Mouse (Mus musculus): Measurements from ENCODE around the gene Ccpg1. TPM values are rescaled to one million over a fixed set of nuclear protein-coding genes. Genes with fewer than 3 reads are reported as not detected.

Gene Ccpg1
- polyA plus RNA-seq, 1 experiment from 2014 or later: 9.8 TPM

GRCm38 (mm10) chr9:72968349-72969061 is 16.7 kb upstream of the Ccpg1 start:
- Histone ChIP-seq H3K4me2 (no peak overlapping the region), H3K27me3 (no peaks in the 10 kb centered on the region), H3K36me3 (no peaks in the 10 kb centered on the region), H3K4me3 (replicated peaks) (no peak overlapping the region), H3K27ac (no peak overlapping the region), H3K9ac (no peak overlapping the region), H3K4me1 (replicated peaks) (0 out of 2 replicates have a peak, but pooled peaks cover 2% of the 10 kb centered on the region), H3K9me3 (replicated peaks) (no peaks in the 10 kb centered on the region)
- ATAC-seq (ENCODE audit: low read depth) (peak; percentile 36; the same call in 1 of the 2 replicates), DNase-seq (peak; percentile 16)
- WGBS (ENCODE audit: insufficient replicate concordance): 25% methylated on average over 11 of the region's 11 CpGs

- no peak overlapping the region for H3K4me2 ChIP-seq
- no peak overlapping the region for H3K9ac ChIP-seq
- no peak overlapping the region for H3K27ac ChIP-seq
- no peaks in the 10 kb centered on the region for H3K36me3 ChIP-seq
- WGBS (ENCODE audit: insufficient replicate concordance): 59% methylated on average over 7 of the region's 7 CpGs
- DNase-seq (no peak), ATAC-seq (ENCODE audit: low read depth) (no peak)
- no peak overlapping the region for H3K4me3 ChIP-seq (replicated peaks)
- 0 out of 2 replicates have a peak, but pooled peaks cover 2% of the 10 kb centered on the region for H3K4me1 ChIP-seq (replicated peaks)
- no peaks in the 10 kb centered on the region for H3K9me3 ChIP-seq (replicated peaks)
- H3K27me3 ChIP-seq: no peaks in the 10 kb centered on the region
Measured at GRCm38 (mm10) chr9:72969874-72970273, 15.4 kb upstream of the Ccpg1 start.

GRCm38 (mm10) chr9:72972435-72972834 is 12.8 kb upstream of the Ccpg1 start:
- H3K4me1 ChIP-seq (replicated peaks): 0 out of 2 replicates have a peak, but pooled peaks cover 2% of the 10 kb centered on the region
- H3K36me3 ChIP-seq: no peaks in the 10 kb centered on the region
- 80% methylated on average over 5 of the region's 5 CpGs for WGBS (ENCODE audit: insufficient replicate concordance)
- H3K4me3 ChIP-seq (replicated peaks): no peak overlapping the region
- H3K4me2 ChIP-seq: no peak overlapping the region
- no peak for DNase-seq
- H3K27me3 ChIP-seq: no peaks in the 10 kb centered on the region
- H3K9ac ChIP-seq: no peak overlapping the region
- ATAC-seq (ENCODE audit: low read depth): no peak
- H3K27ac ChIP-seq: no peak overlapping the region
- no peaks in the 10 kb centered on the region for H3K9me3 ChIP-seq (replicated peaks)

GRCm38 (mm10) chr9:72972984-72973383 is 12.2 kb upstream of the Ccpg1 start:
- no peak for DNase-seq
- Histone ChIP-seq H3K9ac (no peak overlapping the region), H3K4me1 (replicated peaks) (0 out of 2 replicates have a peak, but pooled peaks cover 2% of the 10 kb centered on the region), H3K27ac (no peak overlapping the region), H3K4me2 (no peak overlapping the region), H3K9me3 (replicated peaks) (no peaks in the 10 kb centered on the region), H3K4me3 (replicated peaks) (no peak overlapping the region), H3K27me3 (no peaks in the 10 kb centered on the region), H3K36me3 (no peaks in the 10 kb centered on the region)
- ATAC-seq (ENCODE audit: low read depth): no peak

GRCm38 (mm10) chr9:72974734-72975133 is 10.5 kb upstream of the Ccpg1 start:
- DNase-seq (no peak), ATAC-seq (ENCODE audit: low read depth) (no peak)
- Histone ChIP-seq H3K9ac (no peak overlapping the region), H3K9me3 (replicated peaks) (no peaks in the 10 kb centered on the region), H3K27ac (no peak overlapping the region), H3K27me3 (no peaks in the 10 kb centered on the region), H3K4me1 (replicated peaks) (no peaks in the 10 kb centered on the region), H3K36me3 (no peaks in the 10 kb centered on the region), H3K4me2 (no peak overlapping the region), H3K4me3 (replicated peaks) (no peak overlapping the region)
- WGBS (ENCODE audit: insufficient replicate concordance): 73% methylated on average over 5 of the region's 5 CpGs

- WGBS (ENCODE audit: insufficient replicate concordance): 74% methylated on average over 1 of the region's 1 CpGs
Measured at GRCm38 (mm10) chr9:72975242-72975641, 10.0 kb upstream of the Ccpg1 start.

GRCm38 (mm10) chr9:72983066-72983465 is 2.2 kb upstream of the Ccpg1 start:
- Histone ChIP-seq H3K4me2 (no peak overlapping the region), H3K36me3 (no peaks in the 10 kb centered on the region), H3K9ac (no peak overlapping the region), H3K4me1 (replicated peaks) (peaks cover 17% of the 10 kb centered on the region), H3K27me3 (no peaks in the 10 kb centered on the region), H3K27ac (no peak overlapping the region), H3K9me3 (replicated peaks) (no peaks in the 10 kb centered on the region), H3K4me3 (replicated peaks) (no peak overlapping the region)
- WGBS (ENCODE audit: insufficient replicate concordance): 40% methylated on average over 2 of the region's 2 CpGs
- DNase-seq: no peak
- ATAC-seq (ENCODE audit: low read depth): no peak

More at GRCm38 (mm10) chr9:72975242-72975641, 10.0 kb upstream of the Ccpg1 start:
- Histone ChIP-seq H3K27ac (no peak overlapping the region), H3K4me2 (no peak overlapping the region), H3K4me1 (replicated peaks) (no peaks in the 10 kb centered on the region), H3K36me3 (no peaks in the 10 kb centered on the region), H3K9ac (no peak overlapping the region), H3K4me3 (replicated peaks) (no peak overlapping the region), H3K27me3 (no peaks in the 10 kb centered on the region), H3K9me3 (replicated peaks) (no peaks in the 10 kb centered on the region)
- DNase-seq (no peak), ATAC-seq (ENCODE audit: low read depth) (no peak)

GRCm38 (mm10) chr9:72987703-72988102 is 2.5 kb downstream of the Ccpg1 start:
- 47% methylated on average over 3 of the region's 3 CpGs for WGBS (ENCODE audit: insufficient replicate concordance)
- Histone ChIP-seq H3K36me3 (no peaks in the 10 kb centered on the region), H3K27ac (no peak overlapping the region), H3K4me1 (replicated peaks) (peaks cover 26% of the 10 kb centered on the region), H3K4me3 (replicated peaks) (no peak overlapping the region), H3K4me2 (no peak overlapping the region), H3K9ac (no peak overlapping the region), H3K27me3 (no peaks in the 10 kb centered on the region), H3K9me3 (replicated peaks) (no peaks in the 10 kb centered on the region)
- DNase-seq: no peak
- ATAC-seq (ENCODE audit: low read depth): no peak

GRCm38 (mm10) chr9:72988706-72989105 is 3.5 kb downstream of the Ccpg1 start:
- ATAC-seq (ENCODE audit: low read depth): no peak

GRCm38 (mm10) chr9:72991420-72991819 is 6.2 kb downstream of the Ccpg1 start:
- no peak overlapping the region for H3K4me2 ChIP-seq
- H3K4me3 ChIP-seq (replicated peaks): no peak overlapping the region
- 74% methylated on average over 2 of the region's 2 CpGs for WGBS (ENCODE audit: insufficient replicate concordance)

More at GRCm38 (mm10) chr9:72988706-72989105, 3.5 kb downstream of the Ccpg1 start:
- no peaks in the 10 kb centered on the region for H3K27me3 ChIP-seq
- DNase-seq: no peak
- no peak overlapping the region for H3K4me3 ChIP-seq (replicated peaks)
- H3K36me3 ChIP-seq: no peaks in the 10 kb centered on the region
- H3K27ac ChIP-seq: no peak overlapping the region
- H3K4me1 ChIP-seq (replicated peaks): peaks cover 26% of the 10 kb centered on the region
- no peaks in the 10 kb centered on the region for H3K9me3 ChIP-seq (replicated peaks)
- no peak overlapping the region for H3K4me2 ChIP-seq
- H3K9ac ChIP-seq: no peak overlapping the region
- WGBS (ENCODE audit: insufficient replicate concordance): 77% methylated on average over 5 of the region's 5 CpGs

GRCm38 (mm10) chr9:72992576-72992975 is 7.3 kb downstream of the Ccpg1 start:
- Histone ChIP-seq H3K4me1 (replicated peaks) (peaks cover 9% of the 10 kb centered on the region; the same call in 1 of the 2 replicates), H3K9me3 (replicated peaks) (no peaks in the 10 kb centered on the region), H3K27ac (no peak overlapping the region), H3K9ac (no peak overlapping the region), H3K27me3 (no peaks in the 10 kb centered on the region), H3K4me3 (replicated peaks) (no peak overlapping the region), H3K4me2 (no peak overlapping the region), H3K36me3 (no peaks in the 10 kb centered on the region)
- DNase-seq (no peak), ATAC-seq (ENCODE audit: low read depth) (no peak)
- WGBS (ENCODE audit: insufficient replicate concordance): 75% methylated on average over 5 of the region's 5 CpGs

More at GRCm38 (mm10) chr9:72991420-72991819, 6.2 kb downstream of the Ccpg1 start:
- H3K36me3 ChIP-seq: no peaks in the 10 kb centered on the region
- DNase-seq: no peak
- H3K27ac ChIP-seq: no peak overlapping the region
- H3K4me1 ChIP-seq (replicated peaks): peaks cover 13% of the 10 kb centered on the region
- no peaks in the 10 kb centered on the region for H3K27me3 ChIP-seq
- H3K9ac ChIP-seq: no peak overlapping the region
- no peak for ATAC-seq (ENCODE audit: low read depth)
- no peaks in the 10 kb centered on the region for H3K9me3 ChIP-seq (replicated peaks)

- H3K36me3 ChIP-seq: no peaks in the 10 kb centered on the region
- H3K27me3 ChIP-seq: no peaks in the 10 kb centered on the region
- ATAC-seq (ENCODE audit: low read depth) (no peak), DNase-seq (no peak)
- H3K9me3 ChIP-seq (replicated peaks): no peaks in the 10 kb centered on the region
- H3K27ac ChIP-seq: no peak overlapping the region
- no peak overlapping the region for H3K4me3 ChIP-seq (replicated peaks)
- H3K9ac ChIP-seq: no peak overlapping the region
- H3K4me1 ChIP-seq (replicated peaks): no peaks in the 10 kb centered on the region
- no peak overlapping the region for H3K4me2 ChIP-seq
Measured at GRCm38 (mm10) chr9:72996167-72996566, 10.9 kb downstream of the Ccpg1 start.
